Mouse (Mus musculus): ENCODE measurements at regions not wholly inside any gene's neighbourhood (a gene's known extent, or its start where the extent isn't known, plus 50 kb on each side); places are given as distances from the start of the nearest gene placed in this dataset.

DNA sequence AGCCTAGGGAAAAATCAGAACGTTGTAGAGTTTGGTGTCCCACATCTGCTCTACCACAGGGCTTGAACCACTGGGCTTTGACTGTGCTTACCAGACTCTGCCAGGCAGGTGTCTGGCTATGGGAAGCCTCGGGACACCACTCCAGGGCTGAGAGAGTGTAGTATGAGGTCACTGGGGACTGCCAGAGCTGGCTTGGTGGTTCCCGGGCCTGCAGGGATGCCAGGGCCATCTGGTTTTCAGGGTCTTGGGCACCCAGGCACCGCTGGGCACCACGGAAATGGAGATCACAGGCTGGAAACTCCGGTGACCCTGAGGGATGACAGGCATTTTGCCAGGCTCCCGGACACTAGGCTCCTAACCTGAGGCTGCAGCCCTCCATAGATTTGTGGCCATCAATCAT, 656.9 kb upstream of the Chrm3 start:
- no peak for TF ChIP-seq POLR2A (IDR thresholded peaks at IDR 0.05; ENCODE audit: low read depth, low read length)
- no peak for TF ChIP-seq CTCF (conservative IDR thresholded peaks at IDR 0.05; ENCODE audit: insufficient read depth, insufficient read length, low read depth, low read length)

Measured in kidney, adult 2 months (tissue).